Mouse (Mus musculus): Measurements from ENCODE around the gene Bard1. TPM values are rescaled to one million over a fixed set of nuclear protein-coding genes. Genes with fewer than 3 reads are reported as not detected.

Gene Bard1
- polyA plus RNA-seq, 1 experiment from 2014 or later = 0.46 TPM

DNA sequence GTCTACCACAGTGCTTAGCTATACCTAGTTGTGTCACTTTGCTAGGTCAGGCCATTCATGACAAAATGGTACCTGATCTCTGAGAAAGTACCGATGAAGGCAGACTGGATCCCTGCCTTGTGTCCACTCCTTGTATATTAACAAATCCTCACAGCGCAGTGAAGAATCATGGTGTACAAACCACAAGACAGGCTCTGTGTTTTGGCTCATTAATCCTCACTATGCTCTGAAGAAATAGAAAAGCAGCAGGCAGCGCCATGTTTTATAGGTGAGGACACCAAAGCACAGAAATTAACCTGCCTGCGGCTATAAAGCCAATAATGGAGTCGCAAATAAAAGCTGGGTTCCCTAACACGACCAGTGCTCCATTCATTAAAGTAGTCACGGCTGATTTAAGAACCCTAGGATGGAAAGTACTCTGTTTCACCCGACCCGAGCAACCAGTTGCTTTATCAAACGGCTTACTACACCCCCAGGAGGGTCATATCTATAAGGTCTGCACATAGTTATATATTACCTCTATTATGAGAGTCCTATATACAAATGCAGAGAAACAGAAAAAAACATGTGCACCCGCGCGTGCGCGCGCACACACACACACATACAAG is 39.0 kb downstream of the Bard1 start:
- 92% methylated on average over 16 of the region's 16 CpGs for WGBS
- Histone ChIP-seq H3K9me3 (replicated peaks; ENCODE audit: control insufficient read depth, low read length, poor library complexity, severe bottlenecking) (no peaks in the 10 kb centered on the region), H3K36me3 (ENCODE audit: control insufficient read depth, insufficient read depth, low read length) (no peaks in the 10 kb centered on the region), H3K27ac (ENCODE audit: low read length) (no peak overlapping the region), H3K9ac (ENCODE audit: low read depth, low read length) (no peak overlapping the region), H3K4me3 (ENCODE audit: low read depth, low read length) (no peak overlapping the region), H3K4me2 (ENCODE audit: low read length) (no peak overlapping the region), H3K27me3 (ENCODE audit: control insufficient read depth, insufficient read depth, low read depth, low read length) (no peaks in the 10 kb centered on the region), H3K4me1 (ENCODE audit: control insufficient read depth, insufficient read depth, low read length) (no peaks in the 10 kb centered on the region)
- no peak for ATAC-seq

DNA sequence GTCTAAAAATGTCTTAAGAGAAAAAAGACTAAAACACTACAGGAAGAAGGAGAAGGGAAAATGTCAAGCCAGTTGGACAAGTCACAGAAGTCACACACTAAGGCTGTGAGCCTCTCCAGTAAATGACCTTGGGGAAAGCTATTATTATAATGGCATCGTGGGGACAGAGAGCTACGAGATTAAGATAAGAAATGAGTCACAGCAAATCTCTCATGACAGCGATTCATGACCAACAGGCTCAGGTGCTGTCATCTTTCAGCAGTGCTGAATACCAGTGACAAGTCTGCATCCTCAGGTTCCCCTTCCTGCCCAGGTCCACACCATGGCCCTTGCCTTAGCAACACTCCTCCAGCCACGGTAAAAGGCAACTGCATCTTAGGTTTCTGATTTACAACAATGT is 46.8 kb downstream of the Bard1 start:
- 63% methylated on average over 4 of the region's 4 CpGs for WGBS
- no peaks in the 10 kb centered on the region for H3K4me1 ChIP-seq (ENCODE audit: control insufficient read depth, insufficient read depth, low read length)
- no peak overlapping the region for H3K9ac ChIP-seq (ENCODE audit: low read depth, low read length)
- H3K4me2 ChIP-seq (ENCODE audit: low read length) = no peak overlapping the region
- no peak overlapping the region for H3K4me3 ChIP-seq (ENCODE audit: low read depth, low read length)
- H3K27ac ChIP-seq (ENCODE audit: low read length) = no peak overlapping the region
- no peaks in the 10 kb centered on the region for H3K27me3 ChIP-seq (ENCODE audit: control insufficient read depth, insufficient read depth, low read depth, low read length)
- H3K36me3 ChIP-seq (ENCODE audit: control insufficient read depth, insufficient read depth, low read length) = no peaks in the 10 kb centered on the region
- H3K9me3 ChIP-seq (replicated peaks; ENCODE audit: control insufficient read depth, low read length, poor library complexity, severe bottlenecking) = no peaks in the 10 kb centered on the region
- no peak for ATAC-seq

GRCm38 (mm10) chr1:71055454-71055853 is 47.5 kb downstream of the Bard1 start:
- WGBS = 75% methylated on average over 1 of the region's 1 CpGs
- Histone ChIP-seq H3K36me3 (ENCODE audit: control insufficient read depth, insufficient read depth, low read length) (no peaks in the 10 kb centered on the region), H3K4me2 (ENCODE audit: low read length) (no peak overlapping the region), H3K9ac (ENCODE audit: low read depth, low read length) (no peak overlapping the region), H3K27me3 (ENCODE audit: control insufficient read depth, insufficient read depth, low read depth, low read length) (no peaks in the 10 kb centered on the region), H3K9me3 (replicated peaks; ENCODE audit: control insufficient read depth, low read length, poor library complexity, severe bottlenecking) (no peaks in the 10 kb centered on the region), H3K4me3 (ENCODE audit: low read depth, low read length) (no peak overlapping the region), H3K4me1 (ENCODE audit: control insufficient read depth, insufficient read depth, low read length) (no peaks in the 10 kb centered on the region), H3K27ac (ENCODE audit: low read length) (no peak overlapping the region)
- no peak for ATAC-seq

GRCm38 (mm10) chr1:71052756-71053155 is 50.2 kb downstream of the Bard1 start:
- no peak for ATAC-seq
- no peaks in the 10 kb centered on the region for H3K36me3 ChIP-seq (ENCODE audit: control insufficient read depth, insufficient read depth, low read length)
- no peaks in the 10 kb centered on the region for H3K4me1 ChIP-seq (ENCODE audit: control insufficient read depth, insufficient read depth, low read length)
- no peak overlapping the region for H3K27ac ChIP-seq (ENCODE audit: low read length)
- no peak overlapping the region for H3K4me3 ChIP-seq (ENCODE audit: low read depth, low read length)
- H3K9me3 ChIP-seq (replicated peaks; ENCODE audit: control insufficient read depth, low read length, poor library complexity, severe bottlenecking) = no peaks in the 10 kb centered on the region
- no peaks in the 10 kb centered on the region for H3K27me3 ChIP-seq (ENCODE audit: control insufficient read depth, insufficient read depth, low read depth, low read length)
- no peak overlapping the region for H3K9ac ChIP-seq (ENCODE audit: low read depth, low read length)
- no peak overlapping the region for H3K4me2 ChIP-seq (ENCODE audit: low read length)
- WGBS = 88% methylated on average over 2 of the region's 2 CpGs

GRCm38 (mm10) chr1:71052252-71052651 is 50.7 kb downstream of the Bard1 start:
- H3K36me3 ChIP-seq (ENCODE audit: control insufficient read depth, insufficient read depth, low read length) = no peaks in the 10 kb centered on the region
- H3K27me3 ChIP-seq (ENCODE audit: control insufficient read depth, insufficient read depth, low read depth, low read length) = no peaks in the 10 kb centered on the region
- no peaks in the 10 kb centered on the region for H3K4me1 ChIP-seq (ENCODE audit: control insufficient read depth, insufficient read depth, low read length)
- H3K4me2 ChIP-seq (ENCODE audit: low read length) = no peak overlapping the region
- no peak for ATAC-seq
- no peak overlapping the region for H3K4me3 ChIP-seq (ENCODE audit: low read depth, low read length)
- no peak overlapping the region for H3K27ac ChIP-seq (ENCODE audit: low read length)
- H3K9me3 ChIP-seq (replicated peaks; ENCODE audit: control insufficient read depth, low read length, poor library complexity, severe bottlenecking) = no peaks in the 10 kb centered on the region
- 87% methylated on average over 3 of the region's 3 CpGs for WGBS
- no peak overlapping the region for H3K9ac ChIP-seq (ENCODE audit: low read depth, low read length)

- Histone ChIP-seq H3K4me1 (ENCODE audit: control insufficient read depth, insufficient read depth, low read length) (no peaks in the 10 kb centered on the region), H3K9ac (ENCODE audit: low read depth, low read length) (no peak overlapping the region), H3K4me2 (ENCODE audit: low read length) (no peak overlapping the region), H3K36me3 (ENCODE audit: control insufficient read depth, insufficient read depth, low read length) (no peaks in the 10 kb centered on the region), H3K9me3 (replicated peaks; ENCODE audit: control insufficient read depth, low read length, poor library complexity, severe bottlenecking) (no peaks in the 10 kb centered on the region), H3K27me3 (ENCODE audit: control insufficient read depth, insufficient read depth, low read depth, low read length) (no peaks in the 10 kb centered on the region), H3K27ac (ENCODE audit: low read length) (no peak overlapping the region), H3K4me3 (ENCODE audit: low read depth, low read length) (no peak overlapping the region)
- 90% methylated on average over 2 of the region's 2 CpGs for WGBS
- no peak for ATAC-seq
Observed at GRCm38 (mm10) chr1:71045141-71045540, 57.8 kb downstream of the Bard1 start.

GRCm38 (mm10) chr1:71043951-71044350 is 59.0 kb downstream of the Bard1 start:
- Histone ChIP-seq H3K27ac (ENCODE audit: low read length) (no peak overlapping the region), H3K9me3 (replicated peaks; ENCODE audit: control insufficient read depth, low read length, poor library complexity, severe bottlenecking) (no peaks in the 10 kb centered on the region), H3K4me2 (ENCODE audit: low read length) (no peak overlapping the region), H3K36me3 (ENCODE audit: control insufficient read depth, insufficient read depth, low read length) (no peaks in the 10 kb centered on the region), H3K9ac (ENCODE audit: low read depth, low read length) (no peak overlapping the region), H3K27me3 (ENCODE audit: control insufficient read depth, insufficient read depth, low read depth, low read length) (no peaks in the 10 kb centered on the region), H3K4me3 (ENCODE audit: low read depth, low read length) (no peak overlapping the region), H3K4me1 (ENCODE audit: control insufficient read depth, insufficient read depth, low read length) (no peaks in the 10 kb centered on the region)
- ATAC-seq = no peak
- WGBS = 93% methylated on average over 3 of the region's 3 CpGs

DNA sequence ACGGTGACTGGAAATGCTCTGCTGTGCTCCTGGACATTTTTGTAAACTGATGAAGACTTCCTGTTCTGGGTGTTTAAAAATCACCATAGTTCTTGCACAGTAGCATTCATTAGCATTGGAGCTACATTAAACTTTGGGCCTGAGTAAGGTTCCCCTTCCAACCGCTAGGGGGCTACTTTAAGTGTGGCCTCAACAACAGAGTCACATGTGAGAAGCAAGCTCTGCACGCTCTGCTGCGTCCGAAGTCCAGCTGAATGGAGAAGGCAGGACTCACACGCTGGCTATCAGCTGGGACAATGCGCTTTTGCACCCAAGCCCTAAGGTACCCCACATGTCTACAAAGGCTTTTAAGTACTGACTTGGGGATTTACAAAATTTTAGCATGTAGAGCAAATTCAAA is 65.9 kb downstream of the Bard1 start:
- H3K4me2 ChIP-seq (ENCODE audit: low read length) = no peak overlapping the region
- no peaks in the 10 kb centered on the region for H3K9me3 ChIP-seq (replicated peaks; ENCODE audit: control insufficient read depth, low read length, poor library complexity, severe bottlenecking)
- ATAC-seq = no peak
- H3K27me3 ChIP-seq (ENCODE audit: control insufficient read depth, insufficient read depth, low read depth, low read length) = no peaks in the 10 kb centered on the region
- no peak overlapping the region for H3K27ac ChIP-seq (ENCODE audit: low read length)
- H3K4me3 ChIP-seq (ENCODE audit: low read depth, low read length) = no peak overlapping the region
- WGBS = 47% methylated on average over 7 of the region's 7 CpGs
- no peaks in the 10 kb centered on the region for H3K36me3 ChIP-seq (ENCODE audit: control insufficient read depth, insufficient read depth, low read length)
- no peak overlapping the region for H3K9ac ChIP-seq (ENCODE audit: low read depth, low read length)
- no peaks in the 10 kb centered on the region for H3K4me1 ChIP-seq (ENCODE audit: control insufficient read depth, insufficient read depth, low read length)

DNA sequence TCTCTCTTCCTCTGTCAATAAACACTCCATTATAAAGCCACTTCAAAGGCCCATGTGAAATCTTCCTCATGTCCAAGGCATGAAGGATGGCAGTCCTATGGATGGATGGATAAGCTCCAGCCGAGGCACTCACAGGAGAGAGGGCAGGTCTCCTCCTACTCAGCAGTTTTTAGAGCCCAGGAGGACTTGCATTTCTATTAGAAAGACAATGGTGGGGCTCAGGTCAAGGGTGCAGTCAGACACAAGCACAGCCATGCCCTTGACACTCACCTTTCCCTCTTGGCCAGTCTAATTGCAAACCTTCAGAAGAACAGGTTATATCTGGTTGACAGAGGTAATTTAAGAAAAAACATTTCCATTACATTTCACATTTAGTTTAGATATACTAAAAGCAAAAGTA is 67.4 kb downstream of the Bard1 start:
- no peaks in the 10 kb centered on the region for H3K36me3 ChIP-seq (ENCODE audit: control insufficient read depth, insufficient read depth, low read length)
- no peak for ATAC-seq
- no peak overlapping the region for H3K9ac ChIP-seq (ENCODE audit: low read depth, low read length)
- H3K4me1 ChIP-seq (ENCODE audit: control insufficient read depth, insufficient read depth, low read length) = no peaks in the 10 kb centered on the region
- 78% methylated on average over 1 of the region's 1 CpGs for WGBS
- H3K27me3 ChIP-seq (ENCODE audit: control insufficient read depth, insufficient read depth, low read depth, low read length) = no peaks in the 10 kb centered on the region
- no peaks in the 10 kb centered on the region for H3K9me3 ChIP-seq (replicated peaks; ENCODE audit: control insufficient read depth, low read length, poor library complexity, severe bottlenecking)
- H3K4me2 ChIP-seq (ENCODE audit: low read length) = no peak overlapping the region
- H3K27ac ChIP-seq (ENCODE audit: low read length) = no peak overlapping the region
- no peak overlapping the region for H3K4me3 ChIP-seq (ENCODE audit: low read depth, low read length)

All from midbrain, embryonic 16.5 days (tissue).